Mouse (Mus musculus) CH12.LX (cell line): Measurements from ENCODE around the gene Timm44.

Source experiments
- CTCF ChIP-seq, 2 experiments: IDR thresholded peaks in 1 of 2; conservative IDR thresholded peaks in 1 of 2; 2 replicates each; pipeline ENCODE4 v1.5.1; 2011 to 2012; ENCODE audit warnings: low read depth in 2 of 2, low read length in 2 of 2, improper control_type of control experiment in 1 of 2, inconsistent platforms in 1 of 2, mild to moderate bottlenecking in 1 of 2, moderate library complexity in 1 of 2
- E2F4 ChIP-seq: IDR thresholded peaks from 2 replicates; pipeline ENCODE4 v1.6.1; 2011; ENCODE audit warnings: low read depth, low read length, improper control_type of control experiment; ENCODE audit not compliant: insufficient replicate concordance
- EP300 ChIP-seq: IDR thresholded peaks from 2 replicates; pipeline ENCODE4 v1.6.1; 2011; ENCODE audit warnings: low read length, improper control_type of control experiment
- IRF4 ChIP-seq: IDR thresholded peaks from 2 replicates; pipeline ENCODE4 v1.6.1; 2014; ENCODE audit warnings: low read depth, mild to moderate bottlenecking, inconsistent platforms, low read length, improper control_type of control experiment
- JUN ChIP-seq: IDR thresholded peaks from 2 replicates; pipeline ENCODE4 v1.6.1; 2011; ENCODE audit warnings: low read depth, mild to moderate bottlenecking, low read length, improper control_type of control experiment, moderate library complexity; ENCODE audit not compliant: insufficient read depth
- KAT2A ChIP-seq: IDR thresholded peaks from 2 replicates; pipeline ENCODE4 v1.6.1; 2012; ENCODE audit warnings: low read length, improper control_type of control experiment, inconsistent platforms; ENCODE audit not compliant: insufficient replicate concordance
- MAFK ChIP-seq: IDR thresholded peaks from 2 replicates; pipeline ENCODE4 v1.6.1; 2011; ENCODE audit warnings: low read length, improper control_type of control experiment; ENCODE audit not compliant: insufficient replicate concordance
- NELFE ChIP-seq: IDR thresholded peaks from 2 replicates; pipeline ENCODE4 v1.6.1; 2011; ENCODE audit warnings: low read depth, low read length, improper control_type of control experiment
- POLR2A ChIP-seq: IDR thresholded peaks from 2 replicates; pipeline ENCODE4 v1.6.1; 2011; ENCODE audit warnings: low read depth, mild to moderate bottlenecking, improper control_type of control experiment, low read length
- RAD21 ChIP-seq: IDR thresholded peaks from 2 replicates; pipeline ENCODE4 v1.6.1; 2011; ENCODE audit warnings: low read depth, mild to moderate bottlenecking, low read length, improper control_type of control experiment, moderate library complexity
- SIN3A ChIP-seq: IDR thresholded peaks from 2 replicates; pipeline ENCODE4 v1.6.1; 2012; ENCODE audit warnings: low read length, improper control_type of control experiment, inconsistent platforms
- TBP ChIP-seq: conservative IDR thresholded peaks from 2 replicates; pipeline ENCODE4 v1.6.1; 2011; ENCODE audit warnings: low read depth, low read length, improper control_type of control experiment
- UBTF ChIP-seq: IDR thresholded peaks from 2 replicates; pipeline ENCODE4 v1.6.1; 2012; ENCODE audit warnings: low read depth, mild to moderate bottlenecking, inconsistent platforms, low read length, improper control_type of control experiment, moderate library complexity
- USF2 ChIP-seq: conservative IDR thresholded peaks from 2 replicates; pipeline ENCODE4 v1.6.1; 2011; ENCODE audit warnings: low read depth, low read length, improper control_type of control experiment

GRCm38 (mm10) chr8:4259125-4259804 lies 16.4 kb downstream of the Timm44 start, which contains the start of gene Ctxn1:
- no peak for TF ChIP-seq CTCF (conservative IDR thresholded peaks at IDR 0.05 in 1 of 2, IDR thresholded peaks at IDR 0.05 in 1 of 2; ENCODE audit: low read depth in 2 of 2, low read length in 2 of 2)
- no peak for TF ChIP-seq IRF4
- TF ChIP-seq E2F4 = no peak
- no peak for TF ChIP-seq POLR2A
- TF ChIP-seq KAT2A = no peak
- no peak for TF ChIP-seq EP300
- no peak for TF ChIP-seq TBP
- no peak for TF ChIP-seq SIN3A
- no peak for TF ChIP-seq USF2
- TF ChIP-seq UBTF = no peak
- no peak for TF ChIP-seq NELFE
- TF ChIP-seq RAD21 = no peak
- no peak for TF ChIP-seq MAFK
- TF ChIP-seq JUN = no peak
